In genomic region chr7:24400082-24400452, GRCm38 (mm10) we compare ENCODE assay signal across 10 mouse cellular contexts. TPM values are rescaled to one million over a fixed set of nuclear protein-coding genes. Genes with fewer than 3 reads are reported as not detected.
DNase-seq lines count a peak whose midpoint lies in the region; ATAC-seq and TF ChIP-seq lines count a peak whose summit lies in the region.
"Had no signal": no experiment of that assay in that cellular context is flagged by ENCODE, and none has a peak within 500 bp of the region (broad histone marks: within the 10 kb centered on the region; RNA-seq: fewer than 3 reads in every experiment).

No protein-coding gene starts in this region.

- H3K9me3 ChIP-seq in heart, embryonic 16.5 days (replicated peaks; ENCODE audit: control insufficient read depth, low read length), result no peaks in the 10 kb centered on the region
- H3K9me3 ChIP-seq in MEL (replicated peaks; ENCODE audit: insufficient read depth, low read length), result no peaks in the 10 kb centered on the region
- peaks cover 7% of the 10 kb centered on the region for H3K9me3 ChIP-seq in hindbrain, embryonic 10.5 days
- H3K9me3 ChIP-seq in midbrain, embryonic 11.5 days (ENCODE audit: control insufficient read depth, low read length), result no peaks in the 10 kb centered on the region; the same call in 1 of the 2 replicates

- TF ChIP-seq EP300 in MEL (IDR thresholded peaks at IDR 0.05; ENCODE audit: low read depth in 1 of 2, low read length in 2 of 2), result no peak

- intact Hi-C loops in heart, postnatal 25 days (cut with DNase I), result no loop called here

- DNase-seq in heart, postnatal 25 days (ENCODE audit: low spot score), result no peak
- no peak for DNase-seq in MEL (ENCODE audit: low read depth, low spot score)
- DNase-seq in hindbrain, embryonic 10.5 days (ENCODE audit: low spot score), result no peak
- DNase-seq in midbrain, embryonic 11.5 days (ENCODE audit: low spot score, missing footprints), result no peak
- no peak for DNase-seq in right cerebral cortex, postnatal 4 days
- no peak for DNase-seq in ovary, adult 18-20 months (ENCODE audit: low spot score)
- DNase-seq in spleen, postnatal 4 days (ENCODE audit: low spot score in 2 of 2), result no peak

- H3K36me3 ChIP-seq in heart, embryonic 16.5 days (ENCODE audit: control insufficient read depth, insufficient read depth), result peaks cover 13% of the 10 kb centered on the region; the same call in 1 of the 2 replicates
- peaks cover 2 to 31% of the 10 kb centered on the region in 2 experiments; a peak in 3 of 4 replicates for H3K36me3 ChIP-seq in MEL (ENCODE audit: control insufficient read depth in 1 of 2, insufficient read depth in 2 of 2, low read length in 2 of 2)
- peaks cover 42% of the 10 kb centered on the region for H3K36me3 ChIP-seq in hindbrain, embryonic 10.5 days
- H3K36me3 ChIP-seq in midbrain, embryonic 11.5 days (ENCODE audit: control insufficient read depth, insufficient read depth, low read length), result peaks cover 3% of the 10 kb centered on the region; the same call in 1 of the 2 replicates

- no peak for TF ChIP-seq POLR2A in MEL (IDR thresholded peaks at IDR 0.05; ENCODE audit: control insufficient read depth in 1 of 2, insufficient read depth in 1 of 2, low read depth in 1 of 2, low read length in 2 of 2, poor library complexity in 1 of 2)

- peak overlapping the region; percentile 78 for H3K9ac ChIP-seq in heart, embryonic 16.5 days (ENCODE audit: low read length)
- H3K9ac ChIP-seq in MEL (ENCODE audit: control insufficient read depth, low read depth, low read length, poor library complexity, severe bottlenecking), result peak overlapping the region; percentile 94
- H3K9ac ChIP-seq in midbrain, embryonic 11.5 days (ENCODE audit: low read length), result peak overlapping the region; percentile 65

- 14% methylated on average over 3 of the region's 3 CpGs for WGBS in heart, embryonic 16.5 days
- 20% methylated on average over 3 of the region's 3 CpGs for WGBS in hindbrain, embryonic 10.5 days
- 26% methylated on average over 3 of the region's 3 CpGs for WGBS in midbrain, embryonic 11.5 days

- no peaks in the 10 kb centered on the region for H3K27me3 ChIP-seq in heart, embryonic 16.5 days (ENCODE audit: control insufficient read depth, insufficient read depth, low read length)
- no peaks in the 10 kb centered on the region for H3K27me3 ChIP-seq in MEL (ENCODE audit: control insufficient read depth in 1 of 2, insufficient read depth in 2 of 2, low read length in 2 of 2)
- no peaks in the 10 kb centered on the region for H3K27me3 ChIP-seq in hindbrain, embryonic 10.5 days (ENCODE audit: insufficient read depth, poor library complexity, severe bottlenecking)
- no peaks in the 10 kb centered on the region for H3K27me3 ChIP-seq in midbrain, embryonic 11.5 days (ENCODE audit: control insufficient read depth, insufficient read depth, low read length)
- H3K27me3 ChIP-seq: Patski had no signal

- no peak for TF ChIP-seq CTCF in MEL (IDR thresholded peaks at IDR 0.05 in 2 of 3, conservative IDR thresholded peaks at IDR 0.05 in 1 of 3; ENCODE audit: control insufficient read depth in 1 of 3, insufficient read depth in 1 of 3, low read depth in 2 of 3, low read length in 3 of 3, poor library complexity in 1 of 3, severe bottlenecking in 1 of 3)

- H3K4me1 ChIP-seq in heart, embryonic 16.5 days (ENCODE audit: control insufficient read depth, insufficient read depth, low read length), result no peaks in the 10 kb centered on the region; the same call in 1 of the 2 replicates
- peaks cover 17 to 36% of the 10 kb centered on the region in 2 experiments for H3K4me1 ChIP-seq in MEL (ENCODE audit: control insufficient read depth in 1 of 2, insufficient read depth in 2 of 2, low read length in 2 of 2)
- peaks cover 12% of the 10 kb centered on the region for H3K4me1 ChIP-seq in hindbrain, embryonic 10.5 days (replicated peaks)
- H3K4me1 ChIP-seq in midbrain, embryonic 11.5 days (ENCODE audit: control insufficient read depth, insufficient read depth, low read length), result no peaks in the 10 kb centered on the region; the same call in 1 of the 2 replicates

- peak overlapping the region; percentile 97 for H3K27ac ChIP-seq in heart, embryonic 16.5 days (ENCODE audit: low read length)
- peak overlapping the region; percentile 98 for H3K27ac ChIP-seq in MEL (ENCODE audit: control insufficient read depth, low read depth, low read length)
- H3K27ac ChIP-seq in hindbrain, embryonic 10.5 days, result peak overlapping the region; percentile 96
- H3K27ac ChIP-seq in midbrain, embryonic 11.5 days (ENCODE audit: low read depth, low read length), result peak overlapping the region; percentile 84; the same call in 1 of the 2 replicates

- peaks cover 32% of the 10 kb centered on the region for H3K79me2 ChIP-seq in MEL (ENCODE audit: control insufficient read depth, insufficient read depth, low read length, poor library complexity)

- no peak for TF ChIP-seq RAD21 in MEL (IDR thresholded peaks at IDR 0.05; ENCODE audit: low read depth, low read length)

- no peak for ATAC-seq in heart, embryonic 16.5 days (replicated peaks; ENCODE audit: extremely low read depth, insufficient read depth, low FRiP score)
- no peak for ATAC-seq in midbrain, embryonic 11.5 days (ENCODE audit: low FRiP score)

- peak overlapping the region; percentile 67 for H3K4me3 ChIP-seq in heart, embryonic 16.5 days (ENCODE audit: low read length)
- peak overlapping the region; percentile 72 to 82 for H3K4me3 ChIP-seq in MEL (ENCODE audit: control insufficient read depth in 1 of 2, insufficient read depth in 1 of 2, low read depth in 2 of 2, low read length in 2 of 2)
- H3K4me3 ChIP-seq in hindbrain, embryonic 10.5 days, result peak overlapping the region; percentile 70
- peak overlapping the region; percentile 49 for H3K4me3 ChIP-seq in midbrain, embryonic 11.5 days (ENCODE audit: low read depth, low read length)

- H3K4me2 ChIP-seq in heart, embryonic 16.5 days (ENCODE audit: low read depth, low read length), result peak overlapping the region; percentile 64
- H3K4me2 ChIP-seq in midbrain, embryonic 11.5 days, result peak overlapping the region; percentile 62

TF ChIP-seq in MEL, 35 proteins besides CTCF, POLR2A, EP300 and RAD21:
- 0 out of 2 replicates have a peak, but pooled peaks have one; percentile 0 for TF ChIP-seq MYB (IDR thresholded peaks at IDR 0.05; ENCODE audit: low read depth, low read length)
- TF ChIP-seq CHD1 (IDR thresholded peaks at IDR 0.05; ENCODE audit: low read depth, low read length), result no peak
- no peak for TF ChIP-seq USF2 (IDR thresholded peaks at IDR 0.05; ENCODE audit: borderline replicate concordance in 1 of 2, insufficient read depth in 1 of 2, low read depth in 1 of 2, low read length in 2 of 2)
- TF ChIP-seq TBP (IDR thresholded peaks at IDR 0.05; ENCODE audit: low read depth, low read length), result peak; percentile 91
- no peak for TF ChIP-seq RCOR1 (IDR thresholded peaks at IDR 0.05; ENCODE audit: low read depth, low read length)
- TF ChIP-seq NRF1 (IDR thresholded peaks at IDR 0.05; ENCODE audit: insufficient read depth, low read depth, low read length, poor library complexity, severe bottlenecking), result no peak
- TF ChIP-seq MYC (IDR thresholded peaks at IDR 0.05; ENCODE audit: low read depth, low read length), result peak; percentile 82; the same call in 1 of the 2 replicates
- TF ChIP-seq USF1 (IDR thresholded peaks at IDR 0.05; ENCODE audit: low read depth, low read length), result no peak
TF ChIP-seq in MEL: peak in this region for 3.

RNA-seq across cellular contexts. Expression of gene Smg9, which starts 0.6 kb away (rescaled TPM):
- polyA plus RNA-seq in heart, embryonic 16.5 days (2015; fragmentation: Nextera tagmentation; extraction: Ambion mirVana), result 18.7 and 20.5 TPM in 2 replicates
- 1 to 10 TPM; 7.6 TPM for total RNA-seq in heart, postnatal 25 days (2021)
- total RNA-seq in MEL (2012; rRNA removed), result 47.5 and 54.6 TPM in 2 replicates
- polyA plus RNA-seq in MEL (2012; ENCODE audit: insufficient read depth in 1 of 2, insufficient read length in 2 of 2, low read depth in 1 of 2, low replicate concordance in 2 of 2, missing spikeins in 1 of 2), result 10 to 100 TPM in 1 of 2 experiments, not detected in 1; 95.3 TPM
- polyA plus RNA-seq in hindbrain, embryonic 10.5 days (2016; fragmentation: Nextera tagmentation; extraction: Ambion mirVana), result 27.4 and 32.7 TPM in 2 replicates
- polyA plus RNA-seq in midbrain, embryonic 11.5 days (2014; fragmentation: Nextera tagmentation; extraction: Ambion mirVana), result 18.7 and 20.9 TPM in 2 replicates

RNA-seq across cellular contexts. Expression of gene Kcnn4, which starts 30.0 kb away (rescaled TPM):
- polyA plus RNA-seq in heart, embryonic 16.5 days (2015; fragmentation: Nextera tagmentation; extraction: Ambion mirVana), result 5.2 and 10.9 TPM in 2 replicates
- total RNA-seq in heart, postnatal 25 days (2021), result under 1 TPM; 0.70 to 0.81 TPM
- total RNA-seq in MEL (2012; rRNA removed), result 175 and 256 TPM in 2 replicates
- polyA plus RNA-seq in MEL (2012; ENCODE audit: insufficient read depth in 1 of 2, insufficient read length in 2 of 2, low read depth in 1 of 2, low replicate concordance in 2 of 2, missing spikeins in 1 of 2), result 100 to 1,000 TPM in 1 of 2 experiments, not detected in 1; 188 TPM
- 3.9 and 4.2 TPM in 2 replicates for polyA plus RNA-seq in hindbrain, embryonic 10.5 days (2016; fragmentation: Nextera tagmentation; extraction: Ambion mirVana)
- polyA plus RNA-seq in midbrain, embryonic 11.5 days (2014; fragmentation: Nextera tagmentation; extraction: Ambion mirVana), result 2.8 and 3.4 TPM in 2 replicates
- polyA plus RNA-seq: Patski had no signal

RNA-seq across cellular contexts. Expression of gene Lypd5, which starts 51.1 kb away (rescaled TPM):
- not detected in 2 replicates for polyA plus RNA-seq in heart, embryonic 16.5 days (2015; fragmentation: Nextera tagmentation; extraction: Ambion mirVana)
- not detected for total RNA-seq in heart, postnatal 25 days (2021)
- total RNA-seq in MEL (2012; rRNA removed), result not detected in 2 replicates
- not detected for polyA plus RNA-seq in MEL (2012; ENCODE audit: insufficient read depth in 1 of 2, insufficient read length in 2 of 2, low read depth in 1 of 2, low replicate concordance in 2 of 2, missing spikeins in 1 of 2)
- not detected in 2 replicates for polyA plus RNA-seq in hindbrain, embryonic 10.5 days (2016; fragmentation: Nextera tagmentation; extraction: Ambion mirVana)
- not detected in 2 replicates for polyA plus RNA-seq in midbrain, embryonic 11.5 days (2014; fragmentation: Nextera tagmentation; extraction: Ambion mirVana)
- polyA plus RNA-seq: frontal cortex, adult 2 months; Patski had no signal

RNA-seq across cellular contexts. Expression of gene Irgc1, which starts 52.0 kb away (rescaled TPM):
- polyA plus RNA-seq in heart, embryonic 16.5 days (2015; fragmentation: Nextera tagmentation; extraction: Ambion mirVana), result 0.29 TPM in 1 of 2 replicates, not detected in the other
- not detected for total RNA-seq in heart, postnatal 25 days (2021)
- total RNA-seq in MEL (2012; rRNA removed), result not detected in 2 replicates
- not detected for polyA plus RNA-seq in MEL (2012; ENCODE audit: insufficient read depth in 1 of 2, insufficient read length in 2 of 2, low read depth in 1 of 2, low replicate concordance in 2 of 2, missing spikeins in 1 of 2)
- not detected in 2 replicates for polyA plus RNA-seq in hindbrain, embryonic 10.5 days (2016; fragmentation: Nextera tagmentation; extraction: Ambion mirVana)
- not detected in 2 replicates for polyA plus RNA-seq in midbrain, embryonic 11.5 days (2014; fragmentation: Nextera tagmentation; extraction: Ambion mirVana)
- polyA plus RNA-seq: Patski had no signal
